Mouse (Mus musculus) CD8-positive naive resting alpha-beta T cell, adult 2 months (primary cell): ENCODE measurements around the gene Ric1.

Experiments
- DNase-seq, 2 experiments: peaks; one replicate each; pipeline ENCODE4 v3.0.0; 2022; ENCODE audit warnings: low read depth in 2 of 2, low spot score in 2 of 2

The Ric1 gene

DNA sequence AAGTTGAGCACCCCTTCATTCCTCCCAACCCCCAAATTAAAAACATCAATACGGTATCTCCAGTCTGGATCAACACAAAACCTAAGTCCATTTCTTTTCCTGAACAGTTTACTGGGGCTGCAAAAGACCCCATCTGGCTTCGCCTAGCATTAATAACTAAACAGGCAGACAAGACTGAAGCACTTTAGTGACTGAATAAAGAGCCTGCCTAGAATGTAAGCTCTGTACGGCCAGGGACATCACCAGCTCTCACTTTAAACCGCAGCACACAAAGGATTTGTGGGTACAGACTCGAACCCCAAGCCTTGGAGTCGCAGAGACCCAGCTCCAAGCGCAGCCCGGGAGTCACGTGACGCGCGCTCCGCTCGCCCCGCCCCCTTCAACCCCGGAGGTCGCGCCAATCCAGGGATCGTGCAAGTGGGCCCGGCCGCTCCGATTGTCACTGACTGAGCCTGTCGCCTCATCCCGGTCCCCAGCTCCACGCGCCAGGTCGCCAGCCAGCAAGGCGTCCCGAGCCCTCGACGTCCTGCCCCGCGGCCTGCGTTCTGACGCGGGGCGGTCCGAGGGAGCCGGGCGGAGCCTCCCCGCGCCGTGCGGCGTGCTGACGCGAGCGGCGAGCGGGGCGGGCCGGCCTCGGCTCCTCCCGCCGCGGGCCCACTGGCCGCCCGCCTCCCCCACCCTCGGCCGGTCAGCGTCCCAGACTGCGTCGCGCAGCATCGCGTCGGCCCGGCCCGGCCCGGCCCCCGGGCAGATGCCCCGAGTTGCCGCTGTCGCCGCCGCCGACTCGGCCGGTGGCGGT lies at the start of gene Ric1:
TSS of gene Ric1 (plus strand) at position 646 of the 799 bp plus-strand sequence.
- DNase-seq, result peak; percentile 59 to 73

- no peak for DNase-seq
These were observed 49.7 kb upstream of the Ric1 start for GRCm38 (mm10) chr19:29472424-29472823.

GRCm38 (mm10) chr19:29472946-29473345 lies 49.1 kb upstream of the Ric1 start:
- no peak for DNase-seq

DNA sequence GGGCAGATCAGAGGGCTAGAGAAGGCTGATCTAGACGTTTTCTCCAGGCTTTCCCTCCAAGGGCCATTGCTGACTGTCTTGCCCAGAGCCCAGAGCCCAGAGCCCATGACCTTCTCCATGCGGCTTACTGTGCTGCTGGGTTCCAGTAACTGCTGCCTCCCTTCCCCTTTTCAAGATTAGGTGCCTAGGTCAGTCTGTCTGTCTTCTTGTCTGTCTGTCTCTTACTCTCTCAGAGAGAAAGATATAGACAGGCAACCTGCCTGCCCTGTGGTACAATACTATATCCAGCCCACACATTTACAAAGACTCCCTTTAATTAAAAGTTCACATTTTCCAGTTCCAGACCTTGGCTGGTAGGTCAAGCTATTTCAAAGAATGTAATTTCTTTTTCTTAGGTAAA lies 47.3 kb upstream of the Ric1 start:
- no peak for DNase-seq

DNA sequence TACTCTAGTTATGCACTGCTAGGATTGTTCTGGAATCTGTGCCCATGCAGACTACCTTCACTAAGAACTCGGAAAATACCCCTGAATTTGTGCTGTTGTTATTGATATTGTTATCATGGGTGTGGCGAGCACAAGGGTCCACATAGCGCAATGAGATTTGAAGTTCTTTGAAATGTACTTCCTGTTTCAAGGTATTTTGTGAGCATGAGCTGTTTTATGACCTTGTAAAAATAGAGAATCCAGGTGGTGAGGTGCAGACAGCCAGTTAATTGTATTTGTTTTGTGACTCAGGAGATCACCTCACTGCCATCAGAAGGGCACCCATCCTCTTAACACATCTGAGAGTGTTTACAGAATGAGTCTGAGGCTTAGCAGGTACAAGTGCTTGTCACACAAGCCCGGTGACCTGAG lies 46.9 kb upstream of the Ric1 start:
- DNase-seq, result no peak

GRCm38 (mm10) chr19:29478598-29478997 lies 43.5 kb upstream of the Ric1 start:
- no peak for DNase-seq

GRCm38 (mm10) chr19:29481578-29481977 lies 40.5 kb upstream of the Ric1 start:
- no peak for DNase-seq

GRCm38 (mm10) chr19:29482148-29482547 lies 39.9 kb upstream of the Ric1 start:
- DNase-seq, result no peak

DNA sequence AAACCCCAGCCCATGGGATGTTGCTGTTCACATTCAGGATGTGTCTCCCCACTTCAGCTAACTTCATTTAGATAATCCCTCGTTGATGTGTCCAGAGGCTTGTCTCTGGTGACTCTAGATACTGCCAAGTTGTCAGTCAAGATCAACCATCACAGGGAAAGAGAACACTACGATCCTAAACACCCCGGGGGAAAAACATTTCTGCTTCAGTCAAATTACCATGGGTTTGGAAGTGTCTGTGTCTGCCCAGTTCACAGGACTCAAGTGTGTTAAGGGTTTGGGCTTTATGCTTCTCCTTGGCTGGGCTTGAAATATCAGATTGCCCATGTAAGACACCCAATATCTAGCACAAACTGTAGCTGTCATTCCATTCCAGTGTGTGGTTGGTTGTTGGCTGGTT lies 39.4 kb upstream of the Ric1 start:
- DNase-seq, result no peak

GRCm38 (mm10) chr19:29483386-29483785 lies 38.7 kb upstream of the Ric1 start:
- no peak for DNase-seq

DNA sequence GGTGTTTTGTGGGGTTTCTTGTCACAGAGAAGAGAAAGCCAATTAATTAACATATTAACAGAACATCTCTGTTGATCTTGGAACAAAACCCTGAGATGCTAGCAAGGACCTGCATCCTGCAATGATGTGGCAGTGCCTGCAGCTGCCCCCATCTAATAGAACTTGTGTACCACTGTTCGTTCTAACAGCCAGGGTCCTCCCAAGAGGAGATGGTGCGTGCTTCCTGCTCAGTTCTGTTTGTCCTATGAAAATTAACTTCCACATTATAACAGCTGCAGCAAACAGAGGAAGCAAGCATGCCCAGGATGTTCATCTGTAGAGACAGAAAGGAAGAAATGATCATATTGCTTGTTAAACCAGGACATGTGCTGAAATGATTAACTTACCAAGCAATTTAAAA lies 37.5 kb upstream of the Ric1 start:
- no peak for DNase-seq

GRCm38 (mm10) chr19:29485257-29485948 lies 36.7 kb upstream of the Ric1 start:
- DNase-seq, result no peak

GRCm38 (mm10) chr19:29486545-29487206 lies 35.4 kb upstream of the Ric1 start:
- DNase-seq, result no peak

DNA sequence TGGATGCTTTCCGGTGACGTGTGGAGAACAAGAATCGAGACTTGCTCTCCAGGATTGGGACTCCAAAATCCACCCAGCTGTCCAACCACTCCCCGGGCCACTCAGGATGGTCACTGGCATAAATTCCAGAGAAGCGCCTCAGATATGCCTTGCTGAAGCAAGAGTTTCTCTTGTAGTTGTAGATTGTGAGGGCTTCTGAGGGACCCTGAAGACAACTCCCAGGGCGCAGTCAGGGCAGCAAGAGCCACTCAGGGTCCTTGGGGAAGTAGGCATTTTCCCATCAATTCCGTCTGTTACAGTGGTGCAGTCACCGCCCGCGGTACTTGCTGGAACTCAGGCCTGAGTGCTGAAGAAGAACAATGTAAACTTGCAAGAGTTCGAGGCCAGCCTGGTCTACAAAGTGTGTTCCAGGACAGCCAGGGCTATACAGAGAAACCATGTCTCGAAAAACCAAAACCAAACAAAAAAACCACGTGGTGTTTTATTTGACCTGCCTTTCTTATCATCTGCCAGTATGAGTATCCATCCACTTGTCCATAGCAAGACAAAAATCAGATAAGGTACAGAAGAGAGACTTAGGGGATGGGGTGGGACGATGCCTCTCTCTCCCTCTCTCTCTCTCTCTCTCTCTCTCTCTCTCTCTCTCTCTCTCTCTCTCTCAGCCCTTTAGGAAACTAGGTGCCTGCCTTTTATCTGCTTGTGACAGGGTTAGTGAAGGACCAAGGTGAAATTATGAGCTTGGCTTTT lies 34.6 kb upstream of the Ric1 start:
- no peak for DNase-seq

- DNase-seq, result no peak
These were observed 34.0 kb upstream of the Ric1 start for GRCm38 (mm10) chr19:29488073-29488390.

DNA sequence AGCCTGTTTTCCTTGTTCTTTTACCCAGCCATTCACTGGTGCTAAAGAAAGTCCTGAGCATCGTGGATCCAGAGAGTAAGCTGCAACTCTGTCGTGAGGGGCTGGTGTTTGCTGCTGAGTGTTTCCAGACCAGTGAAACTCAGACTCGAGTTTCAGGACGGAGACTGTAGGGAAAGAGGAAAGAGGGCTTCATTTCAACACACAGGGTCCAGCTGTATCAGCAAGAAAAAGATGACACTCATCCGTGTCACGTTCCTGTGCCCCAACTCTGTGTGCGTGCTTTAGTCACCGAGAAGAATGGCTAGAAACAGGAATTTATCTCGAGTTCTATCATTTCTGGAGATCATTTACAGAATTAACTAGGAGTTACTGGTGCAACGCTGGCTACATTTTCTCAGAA lies 33.7 kb upstream of the Ric1 start:
- DNase-seq, result no peak

DNA sequence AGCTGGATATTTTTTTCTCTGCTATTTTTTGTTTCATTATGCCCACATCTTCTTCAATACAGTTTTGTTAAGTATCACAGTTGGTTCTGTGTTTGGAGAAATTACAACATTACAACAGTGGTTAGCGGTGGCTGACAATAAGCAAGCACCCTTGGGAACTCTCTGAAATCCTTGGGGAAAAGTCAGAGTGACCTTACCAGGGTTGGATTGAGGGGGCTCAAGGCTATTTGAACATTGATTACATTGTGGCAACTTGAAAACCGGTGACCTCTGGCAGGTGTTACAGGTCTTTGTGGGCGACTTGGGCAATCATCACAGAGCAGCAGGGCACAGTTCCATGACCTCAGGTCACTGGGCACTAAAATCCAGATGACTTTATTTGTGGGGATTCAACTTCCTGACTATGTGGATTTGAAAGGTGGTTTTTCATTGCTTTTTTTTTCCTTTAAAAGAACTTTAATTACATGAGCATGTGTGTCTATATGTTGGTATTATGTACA lies 32.2 kb upstream of the Ric1 start:
- no peak for DNase-seq

GRCm38 (mm10) chr19:29491467-29491866 lies 30.6 kb upstream of the Ric1 start:
- DNase-seq, result no peak

GRCm38 (mm10) chr19:29494454-29494853 lies 27.6 kb upstream of the Ric1 start:
- DNase-seq, result no peak

DNA sequence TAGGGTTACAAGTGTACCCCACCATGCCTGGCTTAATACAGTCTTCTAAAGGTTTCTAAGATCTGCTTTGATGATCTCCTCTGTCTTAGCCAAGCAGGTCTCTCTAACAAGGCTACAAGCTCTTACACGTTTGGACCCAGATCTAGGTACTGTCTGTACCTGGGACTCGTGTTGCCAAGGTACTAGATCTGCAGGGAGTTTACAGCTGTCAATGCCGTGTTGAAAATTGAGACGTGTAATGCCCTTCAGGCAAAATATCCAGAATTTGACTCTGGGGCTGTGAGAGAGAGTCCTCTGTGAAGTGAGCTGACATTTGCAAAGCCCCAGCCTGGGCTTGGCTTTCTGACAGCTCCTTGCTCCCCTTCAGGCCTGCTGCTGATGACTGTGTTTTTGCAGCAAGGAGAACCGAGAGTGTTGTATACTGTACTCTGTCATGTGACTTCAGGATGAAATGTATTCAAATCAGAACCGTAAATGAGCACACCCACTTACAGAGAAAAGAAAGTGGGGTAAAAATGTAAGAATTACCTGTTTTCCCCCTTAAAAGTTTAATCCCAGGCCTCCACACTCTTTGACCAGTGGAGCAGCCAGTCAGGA lies 26.0 kb upstream of the Ric1 start:
- no peak for DNase-seq
